Mouse (Mus musculus) kidney, postnatal 10 days (tissue): Measurements from ENCODE around the gene Gm49366.
A peak's percentile ranks its signal among the peaks of the same experiment; 100 is the strongest.
"Not testable (repeated sequence)": the region's sequence is repeated elsewhere in the genome, so short reads cannot be mapped to it uniquely, and the experiment has no call there.

Experiments
- DNase-seq: peaks from one replicate; pipeline ENCODE4 v3.0.0; 2021; ENCODE audit warnings: mixed read lengths

The Gm49366 gene

GRCm38 (mm10) chr12:84038691-84039111 is at the start of gene Gm49366:
Gene Gm49366, plus strand, starts transcription at chr12:84038935.
- DNase-seq, result peak; percentile 69

- DNase-seq, result no peak
Measured at GRCm38 (mm10) chr12:83989378-83989777, 49.4 kb upstream of the Gm49366 start.

- no peak for DNase-seq
Measured at GRCm38 (mm10) chr12:83997221-83997620, 41.5 kb upstream of the Gm49366 start.

GRCm38 (mm10) chr12:83998341-83999107 is 40.2 kb upstream of the Gm49366 start:
- DNase-seq, result no peak

GRCm38 (mm10) chr12:83999237-83999636 is 39.5 kb upstream of the Gm49366 start:
- DNase-seq, result peak; percentile 91

- DNase-seq, result no peak
Measured at GRCm38 (mm10) chr12:84000418-84000817, 38.3 kb upstream of the Gm49366 start.

- DNase-seq, result no peak
Measured at GRCm38 (mm10) chr12:84003866-84004265, 34.9 kb upstream of the Gm49366 start.

- no peak for DNase-seq
Measured at GRCm38 (mm10) chr12:84008251-84008650, 30.5 kb upstream of the Gm49366 start.

- no peak for DNase-seq
Measured at GRCm38 (mm10) chr12:84008729-84009128, 30.0 kb upstream of the Gm49366 start.

GRCm38 (mm10) chr12:84009171-84009965 is 29.4 kb upstream of the Gm49366 start, which contains the start of gene Acot1:
Gene Acot1, plus strand, starts transcription at chr12:84009490.
- peak; percentile 87 for DNase-seq

GRCm38 (mm10) chr12:84010201-84010600 is 28.5 kb upstream of the Gm49366 start:
- no peak for DNase-seq

- DNase-seq, result peak; percentile 92
Measured at GRCm38 (mm10) chr12:84011251-84012040, 27.3 kb upstream of the Gm49366 start.

GRCm38 (mm10) chr12:84013130-84013529 is 25.6 kb upstream of the Gm49366 start:
- DNase-seq, result no peak

GRCm38 (mm10) chr12:84013701-84014100 is 25.0 kb upstream of the Gm49366 start:
- no peak for DNase-seq

- peak; percentile 85 for DNase-seq
Measured at GRCm38 (mm10) chr12:84020528-84020927, 18.2 kb upstream of the Gm49366 start.

GRCm38 (mm10) chr12:84022266-84022665 is 16.5 kb upstream of the Gm49366 start:
- DNase-seq, result not testable (repeated sequence)

GRCm38 (mm10) chr12:84023052-84023745 is 15.5 kb upstream of the Gm49366 start:
- no peak for DNase-seq

GRCm38 (mm10) chr12:84025888-84026287 is 12.8 kb upstream of the Gm49366 start:
- no peak for DNase-seq

- DNase-seq, result not testable (repeated sequence)
Measured at GRCm38 (mm10) chr12:84028328-84028727, 10.4 kb upstream of the Gm49366 start.

GRCm38 (mm10) chr12:84029043-84029442 is 9.7 kb upstream of the Gm49366 start:
- not testable (repeated sequence) for DNase-seq

GRCm38 (mm10) chr12:84030659-84031332 is 7.9 kb upstream of the Gm49366 start:
- peak; percentile 87 for DNase-seq

- DNase-seq, result no peak
Measured at GRCm38 (mm10) chr12:84032854-84033253, 5.9 kb upstream of the Gm49366 start.
